Mouse (Mus musculus) adrenal gland (tissue): ENCODE measurements at regions not wholly inside any gene's neighbourhood (a gene's known extent, or its start where the extent isn't known, plus 50 kb on each side); places are given as distances from the start of the nearest gene placed in this dataset.

Source experiments
- intact Hi-C: fragments of 180-260 bp; cut with DNase I; formaldehyde crosslinking; loops from one replicate; pipeline ENCODE4 v1.15.1; 2025

GRCm38 (mm10) chr7:72905891-72906290 lies 469.4 kb upstream of the Rgma start:
- intact Hi-C loops, result no loop called here

GRCm38 (mm10) chr7:72906536-72906935 lies 468.8 kb upstream of the Rgma start:
- intact Hi-C loops, result no loop called here

GRCm38 (mm10) chr7:72926772-72927380 lies 448.4 kb upstream of the Rgma start:
- intact Hi-C loops, result no loop called here

GRCm38 (mm10) chr7:72938842-72939241 lies 436.5 kb upstream of the Rgma start:
- intact Hi-C loops, result no loop called here

- intact Hi-C loops, result no loop called here
Measured at GRCm38 (mm10) chr7:72947531-72947930, 427.8 kb upstream of the Rgma start.

- intact Hi-C loops, result no loop called here
Measured at GRCm38 (mm10) chr7:72948026-72948425, 427.3 kb upstream of the Rgma start.

GRCm38 (mm10) chr7:72948666-72949065 lies 426.6 kb upstream of the Rgma start:
- intact Hi-C loops, result no loop called here

GRCm38 (mm10) chr7:72949886-72950285 lies 425.4 kb upstream of the Rgma start:
- intact Hi-C loops, result no loop called here

GRCm38 (mm10) chr7:72957674-72958073 lies 417.6 kb upstream of the Rgma start:
- intact Hi-C loops, result no loop called here

GRCm38 (mm10) chr7:72961321-72961720 lies 414.0 kb upstream of the Rgma start:
- intact Hi-C loops, result no loop called here

GRCm38 (mm10) chr7:72962815-72963214 lies 412.5 kb upstream of the Rgma start:
- intact Hi-C loops, result no loop called here

GRCm38 (mm10) chr7:72963908-72964307 lies 411.4 kb upstream of the Rgma start:
- intact Hi-C loops, result no loop called here

- intact Hi-C loops, result no loop called here
Measured at GRCm38 (mm10) chr7:72968193-72968592, 407.1 kb upstream of the Rgma start.

GRCm38 (mm10) chr7:72971506-72972267 lies 403.6 kb upstream of the Rgma start:
- intact Hi-C loops, result no loop called here

- intact Hi-C loops, result no loop called here
Measured at GRCm38 (mm10) chr7:72972397-72972796, 402.9 kb upstream of the Rgma start.

- intact Hi-C loops, result no loop called here
Measured at GRCm38 (mm10) chr7:72973771-72974170, 401.5 kb upstream of the Rgma start.

GRCm38 (mm10) chr7:72974384-72974783 lies 400.9 kb upstream of the Rgma start:
- intact Hi-C loops, result no loop called here

- intact Hi-C loops, result no loop called here
Measured at GRCm38 (mm10) chr7:72990559-72991429, 384.5 kb upstream of the Rgma start.

GRCm38 (mm10) chr7:72998374-72998773 lies 376.9 kb upstream of the Rgma start:
- intact Hi-C loops, result no loop called here

GRCm38 (mm10) chr7:73019151-73019550 lies 356.2 kb upstream of the Rgma start:
- intact Hi-C loops, result no loop called here

- intact Hi-C loops, result no loop called here
Measured at GRCm38 (mm10) chr7:73019764-73020354, 355.4 kb upstream of the Rgma start.

- intact Hi-C loops, result no loop called here
Measured at GRCm38 (mm10) chr7:73021786-73022185, 353.5 kb upstream of the Rgma start.
